Mouse (Mus musculus) testis, adult 2 months (tissue): ENCODE measurements around the gene 2610001J05Rik. TPM values are rescaled to one million over a fixed set of nuclear protein-coding genes. Genes with fewer than 3 reads are reported as not detected.

ENCODE experiments used
- H3K27ac ChIP-seq: fragments of 200-500 bp; 2 replicates; pipeline ENCODE4 v1.5.1; 2012; ENCODE audit warnings: low read depth, low read length; ENCODE audit not compliant: control insufficient read depth, insufficient read depth
- H3K27me3 ChIP-seq: fragments of 200-500 bp; 2 replicates; pipeline ENCODE4 v1.6.1; 2012; ENCODE audit warnings: mild to moderate bottlenecking, low read length, moderate library complexity; ENCODE audit not compliant: control insufficient read depth, insufficient read depth
- H3K36me3 ChIP-seq: fragments of 200-500 bp; 2 replicates; pipeline ENCODE4 v1.6.1; 2012; ENCODE audit warnings: mild to moderate bottlenecking, low read length; ENCODE audit not compliant: control insufficient read depth, insufficient read depth
- H3K4me1 ChIP-seq: fragments of 200-500 bp; 2 replicates; pipeline ENCODE4 v1.6.1; 2012; ENCODE audit warnings: low read length; ENCODE audit not compliant: control insufficient read depth, insufficient read depth
- H3K4me3 ChIP-seq: fragments of 200-500 bp; 2 replicates; pipeline ENCODE4 v1.5.1; 2012; ENCODE audit warnings: low read depth, mild to moderate bottlenecking, low read length, moderate library complexity, mixed read lengths; ENCODE audit not compliant: control insufficient read depth
- CTCF ChIP-seq: fragments of 200-500 bp; IDR thresholded peaks from 2 replicates; pipeline ENCODE4 v1.5.1; 2012; ENCODE audit warnings: low read depth, mild to moderate bottlenecking, inconsistent platforms, low read length, moderate library complexity; ENCODE audit not compliant: control insufficient read depth, insufficient read depth, insufficient replicate concordance
- POLR2A ChIP-seq: fragments of 200-500 bp; IDR thresholded peaks from 2 replicates; pipeline ENCODE4 v1.6.1; 2012; ENCODE audit warnings: low read depth, mild to moderate bottlenecking, inconsistent platforms, low read length, moderate library complexity; ENCODE audit not compliant: control insufficient read depth
- polyA plus RNA-seq: library from polyadenylated mRNA; depleted of rRNA; stranded (reverse); fragments of >200 nt; gene quantifications from 2 replicates; pipeline ENCODE4 v1.2.3, GENCODE M21; 2012; rRNA removed

Gene 2610001J05Rik
- 7.2 and 8.6 TPM in 2 replicates for polyA plus RNA-seq

GRCm38 (mm10) chr6:13870919-13871624, at the start of gene 2610001J05Rik:
Gene 2610001J05Rik (minus strand): TSS chr6:13871518.
- peak within 1 kb of the TSS; percentile 94 for H3K4me3 ChIP-seq
- TF ChIP-seq CTCF (no peak), POLR2A (peak; percentile 97)
- H3K27me3 ChIP-seq = no peaks in the 10 kb centered on the region
- no peaks in the 10 kb centered on the region for H3K36me3 ChIP-seq
- H3K27ac ChIP-seq = peak within 1 kb of the TSS; percentile 55
- H3K4me1 ChIP-seq = peaks cover 2% of the 10 kb centered on the region; the same call in 1 of the 2 replicates

GRCm38 (mm10) chr6:13909762-13910537, 38.6 kb upstream of the 2610001J05Rik start:
- TF ChIP-seq CTCF = no peak
- no peak for TF ChIP-seq POLR2A
- Histone ChIP-seq H3K4me3 (no peak overlapping the region), H3K4me1 (no peaks in the 10 kb centered on the region), H3K27me3 (no peaks in the 10 kb centered on the region), H3K27ac (no peak overlapping the region), H3K36me3 (no peaks in the 10 kb centered on the region)

GRCm38 (mm10) chr6:13902941-13903627, 31.8 kb upstream of the 2610001J05Rik start:
- Histone ChIP-seq H3K4me3 (no peak overlapping the region), H3K27ac (no peak overlapping the region), H3K36me3 (no peaks in the 10 kb centered on the region), H3K27me3 (no peaks in the 10 kb centered on the region), H3K4me1 (no peaks in the 10 kb centered on the region)
- no peak for TF ChIP-seq POLR2A
- TF ChIP-seq CTCF = no peak

GRCm38 (mm10) chr6:13884877-13885592, 13.7 kb upstream of the 2610001J05Rik start:
- no peak overlapping the region for H3K27ac ChIP-seq
- TF ChIP-seq CTCF (no peak), POLR2A (no peak)
- no peaks in the 10 kb centered on the region for H3K36me3 ChIP-seq
- H3K27me3 ChIP-seq = no peaks in the 10 kb centered on the region
- H3K4me3 ChIP-seq = no peak overlapping the region
- no peaks in the 10 kb centered on the region for H3K4me1 ChIP-seq

- TF ChIP-seq CTCF = no peak
- TF ChIP-seq POLR2A = no peak
- H3K4me1 ChIP-seq = no peaks in the 10 kb centered on the region
- H3K27me3 ChIP-seq = no peaks in the 10 kb centered on the region
- no peaks in the 10 kb centered on the region for H3K36me3 ChIP-seq
- H3K27ac ChIP-seq = no peak overlapping the region
- H3K4me3 ChIP-seq = no peak overlapping the region
These were observed 11.6 kb upstream of the 2610001J05Rik start for GRCm38 (mm10) chr6:13882919-13883318.

- Histone ChIP-seq H3K27me3 (no peaks in the 10 kb centered on the region), H3K4me3 (no peak overlapping the region), H3K4me1 (peaks cover 2% of the 10 kb centered on the region; the same call in 1 of the 2 replicates), H3K27ac (no peak overlapping the region), H3K36me3 (no peaks in the 10 kb centered on the region)
- TF ChIP-seq POLR2A = no peak
These were observed 2.6 kb upstream of the 2610001J05Rik start for GRCm38 (mm10) chr6:13873959-13874358.

GRCm38 (mm10) chr6:13872076-13872475, 758 bp upstream of the 2610001J05Rik start:
- Histone ChIP-seq H3K27me3 (no peaks in the 10 kb centered on the region), H3K36me3 (no peaks in the 10 kb centered on the region), H3K4me1 (peaks cover 2% of the 10 kb centered on the region; the same call in 1 of the 2 replicates), H3K4me3 (no peak overlapping the region), H3K27ac (no peak overlapping the region)
- TF ChIP-seq CTCF (no peak), POLR2A (no peak)
